Mouse (Mus musculus) Muller cell, postnatal 12 days (primary cell): ENCODE data around the gene Gcsh.
A peak's percentile ranks its signal among the peaks of the same experiment; 100 is the strongest.

Source experiments
- DNase-seq: peaks from one replicate; pipeline ENCODE4 v3.0.0-alpha.2; 2015; ENCODE audit errors: inconsistent ontology term

The Gcsh gene

DNA sequence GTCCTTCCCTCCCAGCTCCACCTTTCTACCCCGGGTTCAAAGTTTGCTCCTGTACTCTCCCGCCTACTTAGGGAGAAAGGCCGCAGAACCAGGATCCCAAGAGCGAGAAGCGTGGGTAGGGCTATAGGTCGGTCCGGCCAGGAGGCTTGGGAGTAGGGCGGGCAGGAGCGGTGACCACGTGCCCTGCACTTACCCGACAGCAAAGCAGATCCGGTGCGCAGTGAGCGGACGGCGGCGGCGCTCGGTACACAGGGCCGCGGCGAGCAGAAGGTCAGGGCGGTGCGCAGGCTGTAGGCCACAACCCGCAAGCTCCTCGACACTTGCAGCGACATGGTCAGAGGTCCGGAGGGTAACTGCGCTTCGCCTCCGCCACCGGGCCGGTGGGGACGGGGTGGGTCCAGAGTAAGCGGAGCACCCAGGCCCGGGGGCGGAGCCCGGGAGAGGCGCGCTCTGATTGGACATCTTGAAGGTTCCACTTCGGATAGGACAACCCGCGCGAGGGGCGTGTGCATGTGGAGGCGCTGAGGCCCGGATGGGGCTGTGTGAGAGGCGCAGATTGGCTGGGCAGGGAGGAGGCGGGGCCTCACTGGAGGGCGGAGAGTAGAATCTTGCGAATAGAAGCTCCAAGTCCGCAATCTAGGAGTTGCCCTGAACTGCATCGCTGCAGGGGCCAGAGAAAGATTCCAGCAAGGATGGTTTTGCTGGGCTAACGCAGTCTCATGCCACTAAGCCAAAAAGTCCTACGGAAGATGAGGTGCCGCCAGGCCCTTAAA is at the start of gene Gcsh:
Gene Gcsh (minus strand): TSS at position 443 of the 773 bp plus-strand sequence.
- DNase-seq, result peak; percentile 100

DNA sequence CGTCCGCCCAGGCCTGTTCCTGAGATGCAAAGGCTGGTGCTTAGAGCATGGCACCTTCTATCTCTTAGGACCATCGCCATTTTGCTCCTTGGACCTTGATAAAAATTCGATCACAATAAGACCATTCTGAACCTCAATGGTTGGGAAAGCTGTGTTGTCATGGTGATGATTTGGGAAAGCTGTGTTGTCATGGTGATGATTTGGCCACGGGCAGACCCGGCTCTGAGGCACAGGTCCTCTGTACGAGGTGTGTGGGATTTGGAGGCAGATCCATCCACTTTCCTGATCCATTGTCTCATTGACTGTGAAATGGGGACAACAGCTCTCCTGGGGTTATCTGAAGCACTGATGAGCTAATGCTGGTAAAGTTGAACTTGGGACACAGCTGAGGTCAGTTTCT is 46.5 kb upstream of the Gcsh start:
- DNase-seq, result no peak

- no peak for DNase-seq
Measured at GRCm38 (mm10) chr8:117037374-117037935, 44.1 kb upstream of the Gcsh start.

DNA sequence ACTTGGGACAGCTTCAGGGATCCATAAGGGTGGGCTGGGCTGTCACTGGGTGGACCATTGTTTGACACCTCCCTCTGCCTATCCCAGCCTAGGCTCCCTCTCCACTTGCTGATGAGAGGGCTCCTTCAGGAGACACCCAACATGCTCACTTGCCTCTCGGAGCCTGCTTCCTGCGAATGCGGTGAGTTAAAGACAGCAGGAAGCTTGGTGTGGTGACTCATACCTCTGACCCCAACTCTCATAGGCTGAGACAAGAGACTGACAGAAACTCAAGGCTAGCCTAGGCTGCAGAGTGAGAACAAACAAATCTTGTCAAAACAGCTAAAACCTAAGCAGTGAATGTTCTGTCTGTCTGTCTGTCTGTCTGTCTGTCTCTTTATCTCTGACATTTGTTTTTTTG is 40.1 kb upstream of the Gcsh start:
- no peak for DNase-seq

- no peak for DNase-seq
Measured at GRCm38 (mm10) chr8:117032609-117033008, 39.3 kb upstream of the Gcsh start.

DNA sequence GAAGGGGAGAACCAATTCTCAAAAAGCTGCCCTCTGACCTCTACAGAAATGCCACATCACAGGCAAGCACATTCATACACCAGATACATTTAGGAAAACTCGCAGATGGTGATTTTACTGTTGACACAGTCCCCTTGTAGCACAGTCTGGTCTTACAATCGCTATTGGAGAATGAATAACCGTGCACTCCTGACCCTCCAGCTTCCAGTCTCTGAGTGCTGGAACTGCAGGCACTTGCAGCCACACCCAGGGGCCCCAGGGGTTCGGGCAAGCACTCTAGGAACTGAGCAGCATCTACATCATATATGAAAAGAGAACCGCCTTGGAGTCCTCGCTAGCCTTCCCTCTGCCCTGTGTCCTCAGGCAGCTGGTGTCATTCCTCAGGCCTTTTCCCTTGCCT is 38.1 kb upstream of the Gcsh start:
- DNase-seq, result no peak

DNA sequence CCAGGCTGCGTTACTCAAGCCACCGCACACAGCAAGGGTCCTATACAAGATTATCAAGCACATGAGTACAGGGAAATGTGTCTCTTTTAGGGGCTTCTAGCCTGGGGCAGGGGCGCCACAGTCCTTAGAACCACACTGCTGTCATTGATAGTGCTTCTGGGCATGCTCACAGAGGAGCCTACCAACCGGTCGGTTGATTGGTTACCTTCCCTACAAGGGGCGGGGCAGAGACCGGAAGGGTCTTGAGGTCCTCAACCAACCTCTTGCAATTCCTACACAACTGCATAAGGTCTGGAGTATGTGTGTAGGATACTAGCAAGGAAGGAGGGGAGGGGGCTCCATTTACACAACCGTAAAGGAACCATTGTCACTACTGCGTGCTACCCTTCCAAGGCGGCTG is 35.3 kb upstream of the Gcsh start:
- DNase-seq, result no peak

GRCm38 (mm10) chr8:117027601-117028000 is 34.3 kb upstream of the Gcsh start:
- no peak for DNase-seq

DNA sequence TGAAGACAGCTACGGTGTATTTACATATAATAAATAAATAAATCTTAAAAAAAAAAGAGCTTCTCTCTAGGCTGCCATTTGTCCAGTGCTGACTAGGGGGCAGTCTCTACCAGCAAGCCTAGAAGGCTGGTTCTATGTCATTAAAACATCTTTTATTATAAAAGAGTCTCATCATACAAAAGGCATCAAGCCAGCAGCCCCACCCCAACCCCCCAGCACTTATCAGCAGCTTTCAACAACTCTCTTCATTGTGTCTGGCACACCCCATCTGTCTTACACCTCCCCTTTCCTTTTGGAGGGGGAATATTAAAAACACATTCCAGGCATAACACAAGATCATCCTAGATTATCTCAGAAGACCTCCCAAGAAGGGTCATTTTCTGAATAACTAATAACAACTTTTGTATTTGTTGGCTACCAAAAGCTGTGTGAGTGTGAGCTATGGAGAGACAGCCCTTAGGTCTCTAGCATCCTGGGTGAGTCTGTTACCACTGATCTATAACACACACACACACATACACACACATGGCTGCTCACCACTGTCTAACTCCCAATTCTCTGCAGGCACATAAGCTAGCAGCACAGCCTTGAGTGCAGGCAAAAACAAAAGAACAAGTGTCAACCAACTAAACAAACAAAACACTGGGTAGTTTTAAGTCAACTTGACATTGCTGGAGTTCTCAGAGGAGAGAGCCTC is 29.1 kb upstream of the Gcsh start:
- no peak for DNase-seq

DNA sequence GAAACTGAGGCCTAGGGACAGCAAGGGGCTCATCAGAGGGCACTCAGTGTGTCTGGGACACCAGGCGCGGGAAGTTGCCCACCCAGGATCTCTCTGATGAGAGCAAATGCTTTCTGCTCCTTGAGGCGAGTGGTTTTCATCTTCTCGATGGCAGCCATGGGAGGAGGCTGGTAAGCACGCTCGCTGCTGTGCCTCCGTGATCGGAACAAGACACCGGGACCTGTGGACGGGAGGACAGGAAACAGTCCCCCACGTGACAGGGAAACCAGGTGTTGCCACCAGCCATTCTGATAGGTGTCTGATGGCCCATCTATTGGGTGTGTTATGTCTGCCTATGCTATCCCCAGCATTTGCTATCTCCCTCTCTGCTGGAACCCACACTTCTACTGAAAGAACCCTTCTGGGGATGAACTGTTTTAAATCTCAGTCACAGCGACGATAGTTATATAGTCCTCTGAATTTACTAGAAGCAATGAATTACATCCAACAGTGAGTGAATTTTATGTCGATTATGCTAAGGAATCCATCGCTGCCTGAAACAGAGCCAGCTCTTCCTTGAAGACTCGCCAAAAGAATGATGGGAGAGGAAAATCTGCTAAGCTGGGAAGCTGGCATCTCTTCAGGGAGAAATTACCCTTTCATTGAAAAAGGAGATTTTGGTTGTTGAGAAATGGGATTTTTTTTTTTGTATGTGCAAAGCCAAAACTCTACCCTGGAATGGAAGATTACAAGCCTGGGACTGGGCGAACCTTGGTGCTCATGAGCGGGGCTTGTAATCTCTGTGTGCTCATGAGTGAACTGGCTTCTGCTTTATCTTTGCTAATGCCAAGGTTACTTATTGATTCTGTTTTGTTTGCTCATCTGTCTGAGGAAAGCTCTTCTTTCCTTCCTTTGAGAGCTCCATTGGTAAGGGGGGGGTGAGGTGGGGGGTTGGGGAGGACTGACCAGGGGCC is 26.3 kb upstream of the Gcsh start:
- no peak for DNase-seq

DNA sequence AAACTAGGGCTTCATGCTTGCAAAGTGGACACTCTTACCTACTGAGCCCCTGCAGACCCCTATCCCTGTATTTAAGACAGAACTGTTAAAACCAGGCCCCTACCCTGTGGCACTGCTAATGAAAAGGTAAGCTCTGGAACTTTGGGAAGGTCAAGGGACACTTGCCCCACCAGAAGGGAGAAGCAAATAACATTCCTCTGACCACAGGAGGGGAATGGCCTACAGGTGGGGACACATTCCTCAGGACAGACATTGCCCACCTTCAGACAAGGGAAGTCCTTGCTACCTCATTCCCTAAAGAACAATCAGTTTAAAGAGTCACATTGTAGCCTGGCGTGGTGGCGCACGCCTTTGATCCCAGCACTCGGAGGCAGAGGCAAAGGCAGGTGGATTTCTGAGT is 24.6 kb upstream of the Gcsh start:
- no peak for DNase-seq

GRCm38 (mm10) chr8:117017006-117017405 is 23.7 kb upstream of the Gcsh start:
- DNase-seq, result no peak

GRCm38 (mm10) chr8:117015670-117016069 is 22.3 kb upstream of the Gcsh start:
- no peak for DNase-seq

- no peak for DNase-seq
Measured at GRCm38 (mm10) chr8:117011366-117011765, 18.0 kb upstream of the Gcsh start.

DNA sequence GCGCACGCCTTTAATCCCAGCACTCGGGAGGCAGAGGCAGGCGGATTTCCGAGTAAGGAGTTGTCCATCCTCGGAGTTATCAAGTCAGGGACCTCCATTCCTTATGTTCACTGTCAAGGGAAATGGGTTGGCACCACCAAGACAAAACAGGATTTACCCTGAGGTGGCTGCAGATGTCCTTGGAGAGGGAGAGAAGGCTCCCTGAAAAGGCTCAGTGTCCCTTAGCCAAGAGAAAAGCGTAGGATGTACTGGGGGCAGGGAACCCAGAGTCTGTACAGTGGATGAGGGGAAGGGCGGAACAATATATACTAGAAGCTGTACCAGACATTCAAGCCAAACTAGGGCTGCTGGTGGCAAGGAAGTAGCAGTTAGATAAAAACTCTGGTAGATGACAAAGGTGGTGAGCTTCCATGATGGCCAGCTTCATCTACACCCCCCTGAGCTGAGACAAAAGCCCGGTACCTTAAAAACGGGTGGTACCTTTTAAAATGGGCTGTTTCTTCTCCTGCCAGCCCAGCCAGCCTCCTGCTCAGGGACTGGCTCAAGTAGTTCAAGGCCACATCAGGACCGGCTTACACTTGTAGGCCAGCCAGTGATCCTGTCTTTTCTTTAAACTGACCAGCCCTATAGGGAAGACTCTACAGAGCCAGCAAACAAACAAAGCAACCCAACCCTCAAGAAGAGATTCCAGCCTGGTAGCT is 829 bp upstream of the Gcsh start:
- DNase-seq, result no peak

- peak; percentile 74 for DNase-seq
Measured at GRCm38 (mm10) chr8:116992176-116992971, 963 bp downstream of the Gcsh start.

GRCm38 (mm10) chr8:116991241-116991640 is 2.1 kb downstream of the Gcsh start:
- DNase-seq, result no peak

DNA sequence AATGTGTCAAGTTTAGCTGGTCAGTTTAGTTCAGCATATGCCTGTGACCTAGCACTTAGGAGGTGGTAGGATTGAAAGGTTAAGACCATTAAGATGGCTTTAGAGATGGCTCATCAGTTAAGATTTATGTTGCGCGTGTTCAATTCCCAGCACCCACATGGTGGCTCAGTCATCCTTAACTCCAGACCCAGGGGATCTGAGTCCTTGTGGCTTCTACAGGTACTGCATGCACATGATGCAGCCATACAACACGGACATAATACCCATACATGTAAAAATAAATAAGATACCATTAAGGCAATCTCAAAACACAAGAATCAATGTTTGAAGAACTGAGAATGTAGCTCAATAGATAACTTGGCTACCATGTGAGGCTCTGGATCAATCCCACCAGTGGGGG is 3.5 kb downstream of the Gcsh start:
- no peak for DNase-seq

DNA sequence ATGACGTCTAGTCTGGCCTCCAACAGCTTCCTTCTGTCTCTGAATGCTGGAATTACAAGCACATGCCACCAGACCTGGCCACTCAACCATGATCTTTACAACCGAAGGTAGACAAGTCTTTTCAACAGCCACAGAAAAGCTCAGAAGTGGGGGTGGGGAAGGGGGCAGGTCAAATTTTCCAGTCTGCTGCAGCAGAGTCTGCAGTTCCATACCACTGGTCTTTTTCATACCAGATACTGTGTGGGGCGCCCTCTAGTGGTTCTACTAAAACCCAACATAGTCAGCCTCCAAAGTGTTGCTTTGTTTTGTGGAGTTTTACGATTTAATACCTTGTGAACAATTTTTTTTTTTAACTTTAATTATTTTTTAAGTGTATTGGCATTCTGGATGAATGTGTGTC is 13.2 kb downstream of the Gcsh start:
- peak; percentile 64 for DNase-seq

DNA sequence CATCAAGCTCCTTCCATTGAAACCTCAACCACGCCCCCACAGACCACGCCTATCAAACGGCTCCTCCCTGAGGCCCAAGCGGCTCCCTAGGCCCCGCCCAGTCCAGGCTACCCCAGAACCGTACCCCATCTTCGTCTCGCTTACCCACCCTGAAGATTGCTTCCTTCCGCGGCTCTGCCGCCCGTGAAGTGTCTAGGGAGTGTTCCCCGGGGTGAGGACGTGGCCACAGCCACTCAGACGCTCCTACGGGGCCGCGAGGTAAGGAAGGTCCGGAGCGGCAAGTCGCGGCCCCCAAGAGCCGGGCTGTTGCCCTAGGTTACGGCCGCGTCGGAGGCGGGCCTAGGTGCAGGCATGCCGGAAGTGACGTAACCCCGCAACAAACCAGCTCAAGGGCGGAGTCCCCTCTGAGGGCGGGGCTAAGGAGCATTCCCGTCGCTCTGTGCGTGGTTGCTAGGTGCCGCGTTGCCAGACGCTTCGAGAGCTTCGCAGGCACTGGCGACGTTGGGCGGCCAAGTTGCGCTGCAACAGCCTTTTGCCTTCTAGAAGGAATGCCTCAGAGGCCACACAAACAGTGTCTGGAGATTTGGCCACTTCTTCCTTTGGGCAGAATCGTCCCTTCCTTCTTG is 14.6 kb downstream of the Gcsh start, which contains the start of gene 1700030J22Rik:
Gene 1700030J22Rik (minus strand): TSS at position 329 of the 626 bp plus-strand sequence.
- peak; percentile 99 for DNase-seq
